Mouse (Mus musculus) thymus, adult 2 months (tissue): ENCODE measurements around the gene Ylpm1. TPM values are rescaled to one million over a fixed set of nuclear protein-coding genes. Genes with fewer than 3 reads are reported as not detected.
A peak's percentile ranks its signal among the peaks of the same experiment; 100 is the strongest.

Source experiments
- DNase-seq: peaks from one replicate; pipeline ENCODE4 v3.0.0; 2021
- H3K27ac ChIP-seq: fragments of 200-500 bp; 2 replicates; pipeline ENCODE4 v1.5.1; 2012; ENCODE audit warnings: low read length, control low read depth; ENCODE audit not compliant: control insufficient read depth, insufficient read depth
- H3K27me3 ChIP-seq: fragments of 200-500 bp; 2 replicates; pipeline ENCODE4 v1.6.1; 2012; ENCODE audit warnings: mild to moderate bottlenecking, low read length, moderate library complexity, mixed read lengths; ENCODE audit not compliant: control insufficient read depth, insufficient read depth
- H3K36me3 ChIP-seq: fragments of 200-500 bp; 2 replicates; pipeline ENCODE4 v1.6.1; 2012; ENCODE audit warnings: mild to moderate bottlenecking, low read length, moderate library complexity; ENCODE audit not compliant: control insufficient read depth, insufficient read depth
- H3K4me1 ChIP-seq: fragments of 200-500 bp; replicated peaks from 2 replicates; pipeline ENCODE4 v1.6.1; 2012; ENCODE audit warnings: low read length; ENCODE audit not compliant: control insufficient read depth, insufficient read depth
- H3K4me3 ChIP-seq: fragments of 200-500 bp; 2 replicates; pipeline ENCODE4 v1.5.1; 2012; ENCODE audit warnings: mild to moderate bottlenecking, low read length, control low read depth, moderate library complexity; ENCODE audit not compliant: control insufficient read depth, insufficient read depth
- CTCF ChIP-seq: fragments of 200-500 bp; IDR thresholded peaks from 2 replicates; pipeline ENCODE4 v1.5.1; 2012; ENCODE audit warnings: mild to moderate bottlenecking, control low read depth, low read length, moderate library complexity, borderline replicate concordance; ENCODE audit not compliant: control insufficient read depth, poor library complexity, insufficient read depth; ENCODE audit errors: extremely low read depth
- POLR2A ChIP-seq: fragments of 200-500 bp; IDR thresholded peaks from 2 replicates; pipeline ENCODE4 v1.6.1; 2012; ENCODE audit warnings: mild to moderate bottlenecking, low read length, control low read depth, moderate library complexity; ENCODE audit not compliant: control insufficient read depth, poor library complexity, insufficient read depth; ENCODE audit errors: extremely low read depth
- WGBS: fragments of 180-500 bp; shearing (Covaris S2); methylation state at CpG from one replicate; pipeline ENCODE4 v1.1.7; 2018; 5-methylcytosine and 5-hydroxymethylcytosine counted together
- polyA plus RNA-seq: library from polyadenylated mRNA; depleted of rRNA; stranded (reverse); fragments of >200 nt; gene quantifications from 2 replicates; pipeline ENCODE4 v1.2.3, GENCODE M21; 2012

The Ylpm1 gene
- polyA plus RNA-seq, 1 experiment: 32.1 TPM

DNA sequence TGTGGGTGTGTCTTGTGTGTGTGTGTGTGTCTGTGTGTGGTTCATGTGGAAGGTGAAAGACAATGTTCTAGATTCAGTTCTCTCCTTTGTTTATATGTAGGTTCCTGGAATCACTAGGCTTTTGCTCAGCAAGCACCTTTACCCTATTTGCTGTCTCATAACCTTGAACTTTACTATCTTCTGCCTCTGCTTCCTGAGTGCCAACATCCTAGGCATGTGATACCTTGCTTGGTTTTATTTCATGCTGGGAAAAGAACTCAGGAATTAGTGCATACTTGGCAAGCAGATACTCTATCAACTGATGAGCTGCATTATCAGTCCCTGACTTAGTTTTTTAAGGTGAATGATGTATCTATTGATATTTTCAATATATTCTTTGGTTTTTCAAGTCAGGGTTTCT is 10.9 kb downstream of the Ylpm1 start:
- Histone ChIP-seq H3K27ac (no peak overlapping the region), H3K27me3 (no peaks in the 10 kb centered on the region), H3K4me1 (no peaks in the 10 kb centered on the region; the same call in 1 of the 2 replicates), H3K36me3 (0 out of 2 replicates have a peak, but pooled peaks cover 3% of the 10 kb centered on the region), H3K4me3 (no peak overlapping the region)
- DNase-seq: no peak
- TF ChIP-seq CTCF (no peak), POLR2A (no peak)

DNA sequence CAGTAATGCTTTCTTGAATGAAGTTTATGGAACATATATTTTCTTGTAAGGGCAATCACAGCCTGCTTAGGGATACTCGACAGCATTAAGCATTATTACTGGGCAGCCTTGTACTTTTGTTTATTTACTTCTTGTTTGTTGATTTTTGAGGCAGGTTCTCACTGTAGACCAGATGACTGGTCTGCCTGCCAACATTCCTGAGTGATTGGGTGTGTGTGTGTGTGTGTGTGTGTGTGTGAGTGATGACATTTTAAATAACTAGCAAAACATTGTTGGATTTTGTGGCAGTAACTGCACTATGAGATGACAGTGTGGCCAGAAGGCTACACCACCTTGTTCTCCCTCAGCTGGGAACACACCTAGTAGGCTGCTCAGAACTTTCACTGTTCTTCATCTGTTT is 13.7 kb downstream of the Ylpm1 start:
- H3K4me1 ChIP-seq: no peaks in the 10 kb centered on the region; the same call in 1 of the 2 replicates
- no peak overlapping the region for H3K27ac ChIP-seq
- no peaks in the 10 kb centered on the region for H3K27me3 ChIP-seq
- peaks cover 20% of the 10 kb centered on the region for H3K36me3 ChIP-seq
- DNase-seq: no peak
- WGBS: 86% methylated on average over 1 of the region's 1 CpGs
- no peak for TF ChIP-seq CTCF
- TF ChIP-seq POLR2A: no peak
- H3K4me3 ChIP-seq: no peak overlapping the region

DNA sequence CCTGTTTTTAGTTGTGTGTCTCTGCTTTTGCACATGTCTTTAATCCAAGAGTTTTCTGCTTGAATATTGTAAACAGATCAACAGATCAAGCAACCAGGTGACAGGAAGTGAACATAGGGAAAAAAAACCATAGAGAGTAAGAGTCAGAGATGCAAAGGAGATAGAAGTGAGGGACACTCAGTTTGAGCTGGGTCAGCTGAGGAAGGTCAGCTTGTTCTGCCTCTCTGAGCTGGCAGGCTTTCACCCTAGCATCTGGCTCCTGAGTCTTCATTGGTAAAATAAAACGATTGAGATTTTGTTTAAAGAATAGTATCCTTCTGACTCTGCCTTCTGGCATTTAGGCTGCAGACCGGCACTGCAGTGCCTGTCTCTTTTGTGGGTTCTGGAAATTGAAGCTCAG is 14.4 kb downstream of the Ylpm1 start:
- H3K36me3 ChIP-seq: peaks cover 24% of the 10 kb centered on the region
- TF ChIP-seq CTCF (no peak), POLR2A (no peak)
- no peak overlapping the region for H3K4me3 ChIP-seq
- no peak for DNase-seq
- 94% methylated on average over 2 of the region's 2 CpGs for WGBS
- H3K4me1 ChIP-seq: no peaks in the 10 kb centered on the region; the same call in 1 of the 2 replicates
- no peaks in the 10 kb centered on the region for H3K27me3 ChIP-seq
- peak overlapping the region; percentile 47 for H3K27ac ChIP-seq

DNA sequence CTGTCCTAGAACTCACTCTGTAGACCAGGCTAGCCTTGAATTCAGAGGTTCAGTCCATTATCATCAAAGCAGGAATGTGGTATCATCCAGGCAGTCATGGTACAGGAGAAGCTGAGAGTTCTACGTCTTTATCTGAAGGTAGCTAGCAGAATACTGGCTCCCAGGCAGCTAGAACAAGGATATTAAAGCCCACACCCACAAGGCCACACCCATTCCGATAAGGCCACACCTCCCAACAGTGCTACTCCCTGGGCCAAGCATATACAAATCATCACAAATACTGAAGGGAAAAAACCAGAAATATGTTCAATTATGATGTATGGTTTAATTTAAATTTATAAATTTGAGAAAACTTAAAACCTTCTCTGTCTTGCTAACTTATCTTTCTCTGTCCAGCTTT is 16.1 kb downstream of the Ylpm1 start:
- H3K4me1 ChIP-seq: no peaks in the 10 kb centered on the region; the same call in 1 of the 2 replicates
- TF ChIP-seq POLR2A: no peak
- no peak for TF ChIP-seq CTCF
- H3K27ac ChIP-seq: no peak overlapping the region
- no peaks in the 10 kb centered on the region for H3K27me3 ChIP-seq
- no peak overlapping the region for H3K4me3 ChIP-seq
- peaks cover 32% of the 10 kb centered on the region for H3K36me3 ChIP-seq
- 100% methylated on average over 2 of the region's 2 CpGs for WGBS
- DNase-seq: no peak

DNA sequence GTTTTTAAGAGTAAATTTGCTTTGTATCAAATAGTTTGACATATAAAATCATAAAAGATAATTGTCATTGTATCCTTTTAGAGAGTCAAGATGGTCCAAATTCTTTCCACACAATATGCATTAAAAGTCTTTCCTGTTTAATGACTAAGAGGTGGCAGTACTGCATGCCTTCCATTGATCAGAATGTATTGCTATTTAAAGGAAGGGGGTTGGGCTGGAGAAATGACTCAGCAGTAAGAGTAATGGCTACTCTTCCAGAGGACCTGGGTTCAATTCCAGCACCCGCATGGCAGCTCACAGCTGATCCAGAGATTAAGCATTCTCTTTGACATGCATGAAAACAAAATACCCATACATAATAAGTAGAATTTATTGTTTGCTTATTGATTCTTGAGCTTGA is 25.9 kb downstream of the Ylpm1 start:
- no peak overlapping the region for H3K27ac ChIP-seq
- WGBS: 100% methylated on average over 1 of the region's 1 CpGs
- H3K4me3 ChIP-seq: no peak overlapping the region
- no peaks in the 10 kb centered on the region for H3K36me3 ChIP-seq
- H3K27me3 ChIP-seq: no peaks in the 10 kb centered on the region
- DNase-seq: no peak
- TF ChIP-seq POLR2A (no peak), CTCF (no peak)
- H3K4me1 ChIP-seq: no peaks in the 10 kb centered on the region

DNA sequence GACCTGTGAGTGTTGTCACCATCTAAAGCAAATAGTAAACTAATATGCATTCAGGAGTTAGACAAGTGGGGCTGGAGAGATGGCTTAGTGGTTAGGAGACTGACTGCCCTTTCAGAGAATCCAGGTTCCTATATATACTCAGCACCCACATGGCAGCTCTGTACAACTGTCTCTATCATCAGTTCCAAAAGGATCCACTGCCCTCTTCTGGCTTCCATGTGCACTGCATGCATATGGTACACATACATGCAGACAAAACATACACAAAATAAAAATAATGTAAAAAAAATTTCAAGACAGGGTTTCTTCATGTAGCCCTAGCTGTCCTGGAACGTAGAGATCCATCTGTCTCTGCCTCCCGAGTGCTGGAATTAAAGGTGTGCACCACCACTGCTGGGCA is 36.6 kb downstream of the Ylpm1 start:
- Histone ChIP-seq H3K27me3 (no peaks in the 10 kb centered on the region), H3K4me3 (no peak overlapping the region), H3K36me3 (peaks cover 15% of the 10 kb centered on the region), H3K27ac (no peak overlapping the region), H3K4me1 (no peaks in the 10 kb centered on the region)
- DNase-seq: peak; percentile 35
- over 99% methylated on average over 2 of the region's 2 CpGs for WGBS
- TF ChIP-seq CTCF (no peak), POLR2A (no peak)

DNA sequence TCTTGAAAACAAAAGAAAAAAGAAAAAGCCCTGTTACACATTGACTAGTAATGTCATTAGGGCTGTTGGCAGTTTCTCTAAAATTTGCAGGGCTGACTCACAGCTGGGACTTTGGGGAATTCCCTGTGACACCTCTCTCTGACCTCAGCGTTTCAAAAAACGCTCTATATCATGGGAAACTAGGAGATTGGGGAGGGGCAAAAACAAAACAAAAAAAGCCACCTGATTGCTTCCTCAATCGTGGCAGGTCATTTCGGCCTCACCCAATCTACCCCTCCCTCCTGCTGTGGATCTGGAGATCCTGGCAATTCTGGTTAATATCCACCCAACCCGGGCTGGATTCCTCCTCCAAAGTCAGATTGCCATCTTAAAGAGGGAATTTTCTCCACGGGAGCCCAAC is 55.1 kb downstream of the Ylpm1 start:
- Histone ChIP-seq H3K27me3 (no peaks in the 10 kb centered on the region), H3K4me1 (no peaks in the 10 kb centered on the region), H3K27ac (no peak overlapping the region), H3K4me3 (no peak overlapping the region), H3K36me3 (peaks cover 45% of the 10 kb centered on the region)
- DNase-seq: no peak
- WGBS: 80% methylated on average over 6 of the region's 6 CpGs
- no peak for TF ChIP-seq CTCF
- TF ChIP-seq POLR2A: no peak
